Mouse (Mus musculus): ENCODE results near the gene Gm49340. TPM values are rescaled to one million over a fixed set of nuclear protein-coding genes. Genes with fewer than 3 reads are reported as not detected.

Gene Gm49340
- not detected for total RNA-seq (2023)

GRCm38 (mm10) chr11:73329442-73329841 is at the start of gene Gm49340, which contains the start of the genes Aspa and Spata22:
Gene Gm49340, plus strand, starts transcription at chr11:73329741.
Gene Aspa, minus strand, starts transcription at chr11:73329596.
Gene Spata22, plus strand, starts transcription at chr11:73329741.

GRCm38 (mm10) chr11:73350483-73350882 is 20.9 kb downstream of the Gm49340 start, which contains the start of gene Olfr20:
Gene Olfr20, plus strand, starts transcription at chr11:73350783.

GRCm38 (mm10) chr11:73370946-73371345 is 41.4 kb downstream of the Gm49340 start, which contains the start of gene Olfr376:
Gene Olfr376, plus strand, starts transcription at chr11:73371246.

GRCm38 (mm10) chr11:73399514-73399913 is 70.0 kb downstream of the Gm49340 start, which contains the start of gene Olfr1:
Gene Olfr1, minus strand, starts transcription at chr11:73399614.

Other genes with a start within 250 kb of the Gm49340 start
- 83.8 TPM for gene Itgae, start 239.2 kb upstream of the Gm49340 start, total RNA-seq (2023)
- 1.1 TPM for gene Haspin, start 191.4 kb upstream of the Gm49340 start, total RNA-seq (2023)
- gene P2rx5, start 169.3 kb upstream of the Gm49340 start, total RNA-seq (2023) = 0.34 TPM
- 46.6 TPM for gene Emc6, start 152.7 kb upstream of the Gm49340 start, total RNA-seq (2023)
- 14.5 TPM for gene Tax1bp3, start 152.7 kb upstream of the Gm49340 start, total RNA-seq (2023)
- gene Ctns, start 130.7 kb upstream of the Gm49340 start, total RNA-seq (2023) = 21.4 TPM
- gene Shpk, start 130.3 kb upstream of the Gm49340 start, total RNA-seq (2023) = 5.4 TPM
- gene Trpv1, start 95.4 kb upstream of the Gm49340 start, total RNA-seq (2023) = not detected
- not detected for gene Trpv3, start 62.4 kb upstream of the Gm49340 start, total RNA-seq (2023)
- 0.15 TPM for gene Aspa, start 145 bp upstream of the Gm49340 start, total RNA-seq (2023)
- gene Spata22, start within 50 bp of the Gm49340 start, total RNA-seq (2023) = not detected
- gene Olfr20, start 21.0 kb downstream of the Gm49340 start, total RNA-seq (2023) = not detected
- not detected for gene Olfr376, start 41.5 kb downstream of the Gm49340 start, total RNA-seq (2023)
- gene Olfr1, start 69.9 kb downstream of the Gm49340 start, total RNA-seq (2023) = not detected
- not detected for gene Olfr378, start 98.7 kb downstream of the Gm49340 start, total RNA-seq (2023)
- not detected for gene Olfr380, start 127.8 kb downstream of the Gm49340 start, total RNA-seq (2023)
- gene Olfr381, start 161.9 kb downstream of the Gm49340 start, total RNA-seq (2023) = not detected
- not detected for gene Olfr382, start 187.5 kb downstream of the Gm49340 start, total RNA-seq (2023)